Mouse (Mus musculus): ENCODE data around the gene Oxtr.

Oxtr gene

DNA sequence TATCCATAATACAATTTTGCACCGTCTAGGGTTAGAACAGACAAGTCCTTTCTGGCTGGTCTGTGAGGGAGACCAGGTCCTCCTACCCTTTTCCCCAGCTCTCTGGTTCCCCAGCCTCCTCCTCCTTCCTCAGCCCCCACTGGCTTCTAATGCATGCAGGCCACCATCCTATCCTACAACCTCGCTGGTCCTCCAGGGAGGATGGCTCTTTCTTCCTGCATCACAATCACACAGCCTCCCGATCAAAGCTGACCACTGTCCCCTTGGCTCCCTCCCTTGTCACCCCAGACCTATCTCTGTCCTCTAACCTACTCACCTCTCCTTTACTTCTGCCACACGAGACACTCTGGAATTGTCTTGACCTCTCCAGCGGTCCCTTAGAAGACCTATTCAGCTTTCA, 1.8 kb downstream of the Oxtr start:
- no peak for DNase-seq

DNA sequence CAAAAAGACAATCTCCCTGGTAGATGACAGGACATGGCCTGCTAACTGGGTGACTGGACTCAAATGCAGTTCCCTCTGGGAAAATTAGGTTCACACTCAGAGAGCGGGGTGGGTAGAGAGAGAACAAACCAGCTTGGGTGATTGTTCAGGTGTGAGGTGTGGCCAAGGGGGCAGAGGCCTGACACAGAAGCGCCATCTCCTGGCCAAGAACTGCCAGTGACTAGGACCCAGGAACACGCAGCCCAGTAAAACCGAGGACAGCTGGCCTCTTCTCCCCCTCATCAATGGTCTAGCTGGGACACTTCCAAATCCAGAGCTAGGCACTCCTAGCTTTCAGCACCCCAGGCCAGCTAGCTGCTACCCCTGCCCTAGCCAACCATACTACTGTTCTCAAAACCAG, 5.4 kb downstream of the Oxtr start:
- DNase-seq, result no peak

DNA sequence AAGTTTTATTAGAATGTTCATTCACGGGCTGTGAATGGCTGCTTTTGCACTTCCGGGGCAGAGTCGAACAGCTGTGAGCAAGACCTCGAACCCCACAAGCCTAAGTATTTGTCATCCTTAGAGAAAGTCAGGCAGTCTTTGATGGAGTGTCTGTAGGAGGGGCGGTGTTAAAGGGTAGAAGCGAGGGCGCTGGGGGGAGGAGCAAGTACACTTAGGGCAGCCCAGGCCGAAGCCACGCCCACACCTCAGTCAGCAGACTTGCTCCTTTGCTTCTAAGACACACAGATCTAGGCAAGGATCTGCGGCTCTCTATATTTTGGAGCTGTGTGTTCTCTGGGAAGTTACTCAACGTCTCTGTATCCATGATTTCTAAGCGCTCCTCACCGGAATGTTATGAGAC, 9.9 kb downstream of the Oxtr start:
- no peak for DNase-seq

DNA sequence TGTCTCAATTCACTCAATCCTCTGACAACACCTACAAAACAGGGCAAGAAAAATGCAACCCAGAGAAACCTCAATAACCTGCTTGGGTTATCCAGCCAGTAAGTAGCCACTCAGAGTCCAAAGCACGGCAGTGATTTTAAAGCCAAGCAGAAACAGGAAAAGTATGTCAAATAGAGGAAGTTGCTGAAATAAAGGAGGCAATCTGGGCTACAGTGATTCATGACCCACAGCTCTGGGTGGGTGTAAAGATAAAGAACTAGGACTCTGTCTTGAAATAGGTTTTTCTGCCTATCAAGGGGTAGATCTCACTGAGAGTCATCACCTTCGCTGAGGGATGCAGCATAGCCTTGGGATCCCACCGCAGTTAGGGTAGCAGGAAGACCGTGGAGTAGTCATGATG, 18.1 kb downstream of the Oxtr start:
- no peak for DNase-seq

DNA sequence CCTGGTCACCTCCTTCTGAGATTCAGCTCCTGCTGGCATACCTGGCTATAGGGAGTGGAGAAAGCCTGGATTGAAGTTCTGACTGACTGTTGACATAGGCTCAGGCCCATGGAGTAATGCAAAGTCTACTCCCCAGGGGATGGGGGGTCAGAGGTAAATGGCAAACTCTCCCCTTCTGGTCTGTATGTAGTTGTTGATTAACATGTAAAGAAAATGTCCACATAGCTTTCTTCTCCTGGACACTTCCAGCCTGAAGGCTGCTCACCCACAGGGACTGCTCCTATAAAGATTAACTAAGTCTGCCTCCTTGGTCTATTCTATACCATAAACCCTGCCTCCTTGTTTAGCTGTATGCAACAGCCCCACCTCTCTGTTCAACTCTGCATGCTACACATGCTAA, 23.7 kb downstream of the Oxtr start:
- no peak for DNase-seq

DNA sequence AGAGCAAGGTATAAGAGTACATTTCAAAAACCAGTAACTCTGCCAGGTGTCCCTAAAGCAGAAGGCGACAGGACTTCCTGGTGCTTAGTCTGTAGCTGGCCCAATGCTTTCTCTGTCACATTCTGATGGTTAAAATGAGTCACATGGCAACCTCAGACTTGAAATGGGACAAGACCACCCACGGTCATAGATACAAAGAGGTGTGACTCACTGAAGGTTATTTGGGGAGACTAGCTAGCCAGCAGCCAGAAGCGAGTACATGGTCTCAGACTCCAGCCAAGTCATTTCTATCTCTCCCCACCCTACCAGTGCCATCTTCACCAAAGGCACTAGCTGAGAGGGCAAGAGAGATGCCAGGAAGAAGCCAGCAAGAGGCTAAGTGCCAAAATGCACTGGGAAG, 24.3 kb downstream of the Oxtr start:
- DNase-seq, result no peak

DNA sequence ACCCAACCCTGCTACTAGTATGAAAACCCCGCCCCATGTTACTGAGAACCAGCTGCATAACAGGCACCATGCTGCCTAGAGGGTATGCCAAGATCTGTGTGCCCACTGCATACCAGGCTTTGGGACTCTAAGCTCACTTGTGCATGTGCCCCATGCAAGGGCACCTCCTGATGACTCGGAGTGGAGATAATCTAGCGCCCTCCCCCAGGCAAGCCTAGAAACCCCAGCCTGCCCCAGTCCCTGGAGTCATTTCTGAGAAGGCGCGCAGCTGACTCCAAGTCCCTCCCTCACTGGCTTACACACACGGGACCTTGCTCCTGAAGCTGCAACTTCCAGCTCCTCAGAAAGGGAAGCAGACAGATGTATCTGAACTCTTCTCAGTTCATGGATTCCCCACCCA, 26.4 kb downstream of the Oxtr start:
- DNase-seq, result no peak

DNA sequence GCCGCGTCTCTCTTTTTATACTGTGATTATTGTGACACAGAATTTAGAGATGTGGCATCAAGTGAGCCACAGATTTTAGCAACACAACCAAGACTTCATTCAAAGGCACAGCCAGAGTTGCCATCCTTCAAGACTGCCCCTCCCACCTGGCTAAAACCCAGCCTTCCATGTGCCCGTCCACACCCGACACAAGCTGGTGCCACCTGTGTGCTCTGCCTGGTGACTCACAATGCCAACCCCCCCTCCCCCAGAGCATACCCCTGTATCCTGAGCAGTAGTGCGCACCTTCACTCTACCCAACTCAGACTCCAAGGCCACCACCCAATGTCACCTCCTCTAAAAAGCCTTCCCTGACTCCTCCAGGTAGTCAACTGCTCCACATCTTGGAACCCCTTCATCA, 28.3 kb downstream of the Oxtr start:
- no peak for DNase-seq

DNA sequence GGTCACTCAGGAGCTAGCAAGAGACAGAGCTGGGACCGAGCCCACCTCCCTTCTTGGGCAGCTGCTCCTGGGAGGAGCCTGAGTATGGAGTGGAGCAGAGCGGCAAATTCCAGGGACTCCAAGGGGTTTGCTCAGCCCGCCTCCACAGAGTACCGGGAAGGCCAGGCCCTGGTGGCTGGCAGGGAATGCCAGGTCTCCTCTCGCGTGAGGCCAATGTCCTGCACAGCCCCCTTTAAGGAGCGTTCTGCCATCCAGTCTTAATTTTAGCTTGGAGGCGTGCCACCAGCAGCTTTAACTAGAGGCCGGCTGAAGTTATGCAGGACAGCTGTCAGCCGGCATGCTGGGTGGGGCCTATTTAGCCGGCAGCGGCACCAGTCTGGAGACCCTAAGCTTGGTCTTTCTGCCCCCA, 30.4 kb downstream of the Oxtr start, which contains the start of gene Cav3:
Gene Cav3 (plus strand): TSS at position 165 of the 409 bp plus-strand sequence.
- DNase-seq, result no peak

DNA sequence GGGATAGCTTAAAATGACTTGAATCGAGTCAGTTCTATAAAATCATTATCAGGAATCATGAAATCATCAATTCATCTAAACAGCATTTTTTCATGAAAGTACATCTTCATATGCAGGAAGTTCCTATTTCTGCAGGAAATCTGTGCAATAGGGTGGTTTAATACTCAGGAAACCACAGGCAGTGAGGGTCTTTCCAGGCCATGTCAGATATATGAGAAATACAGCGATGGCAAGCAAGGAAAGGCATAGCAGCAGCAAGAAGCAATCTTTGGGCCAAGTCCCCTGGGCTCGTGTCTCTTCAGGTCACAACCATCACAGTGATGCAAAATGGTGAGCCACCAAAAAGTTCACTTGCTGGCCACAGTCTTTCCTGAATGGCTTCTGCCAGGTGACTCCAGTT, 44.1 kb downstream of the Oxtr start:
- DNase-seq, result no peak

DNA sequence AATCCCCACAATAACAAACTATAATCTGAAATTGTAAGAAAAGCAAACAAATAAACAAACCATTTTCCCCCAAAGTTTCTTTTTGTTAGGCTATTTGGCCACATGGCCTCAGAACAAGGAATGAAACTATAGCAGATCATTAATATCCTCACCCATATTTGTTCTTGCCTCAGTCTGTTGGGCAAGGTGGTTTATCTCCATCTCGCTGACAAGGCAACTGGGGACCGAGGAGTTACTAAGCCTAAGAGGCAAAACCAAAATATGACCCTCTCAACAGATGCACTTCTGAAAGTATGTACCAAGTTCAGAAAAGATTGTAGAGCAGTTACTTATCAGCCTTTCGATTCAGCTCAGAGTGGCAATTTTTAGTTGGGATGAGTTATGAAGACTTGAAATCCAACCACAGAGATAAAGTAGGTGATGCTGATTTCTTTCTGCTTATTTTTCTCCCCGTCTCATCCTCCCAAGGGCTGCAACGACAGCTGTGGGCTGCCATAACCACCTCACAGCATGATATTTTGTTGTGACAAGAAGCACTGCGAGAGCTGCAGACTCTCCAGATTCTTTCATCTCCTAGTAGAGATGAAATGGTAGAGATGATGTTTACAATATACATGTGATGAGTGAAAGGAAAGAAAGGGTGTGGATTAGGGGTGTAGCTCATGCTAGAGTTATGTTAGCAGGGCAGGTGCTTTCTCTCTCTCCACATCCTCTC, 63.6 kb downstream of the Oxtr start:
- no peak for DNase-seq

DNA sequence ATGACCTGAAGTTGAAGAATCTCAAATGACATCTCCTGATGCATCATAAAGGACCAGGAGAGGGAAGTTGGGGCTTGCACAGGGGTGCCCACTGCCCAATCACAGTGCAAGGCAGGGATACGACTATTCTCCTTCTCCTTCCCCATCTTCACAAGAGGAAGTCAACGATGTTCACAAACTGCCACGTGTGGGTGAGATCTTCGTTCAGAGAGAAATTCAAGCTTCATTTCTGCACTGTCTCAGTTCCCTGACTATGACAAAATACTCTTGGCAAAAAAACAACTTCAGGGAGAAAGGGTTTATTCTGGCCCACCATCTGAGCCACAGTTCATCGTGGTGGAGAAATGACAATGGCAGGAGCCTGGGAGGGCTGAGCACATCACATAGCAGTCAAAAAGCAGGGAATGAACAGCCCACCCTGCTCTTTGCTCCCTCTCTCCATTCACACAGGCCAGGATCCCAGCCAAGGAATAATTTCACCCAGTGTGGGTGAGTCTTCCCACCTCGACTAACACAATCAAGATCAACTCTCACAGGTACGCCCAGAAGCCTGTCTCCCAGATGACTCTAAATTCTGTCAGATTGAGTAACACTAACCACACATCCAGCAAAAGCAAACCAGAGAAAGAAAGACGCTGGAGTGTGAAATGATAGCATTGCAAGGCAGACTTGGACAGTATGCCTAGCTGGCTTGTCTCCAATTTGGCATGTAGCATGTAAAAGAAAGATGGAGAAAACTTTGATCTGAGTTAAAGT, 65.8 kb downstream of the Oxtr start:
- no peak for DNase-seq

All from kidney, adult 11 months (tissue).